Mouse (Mus musculus): ENCODE measurements around the gene Fam184b. TPM values are rescaled to one million over a fixed set of nuclear protein-coding genes. Genes with fewer than 3 reads are reported as not detected.

Fam184b gene
- total and polyA plus RNA-seq, 3 experiments = not detected

GRCm38 (mm10) chr5:45675032-45675431 lies 35.6 kb upstream of the Fam184b start:
- peak; percentile 58 for TF ChIP-seq IRF4 (IDR thresholded peaks at IDR 0.05; ENCODE audit: low read depth, low read length)
- no peak for TF ChIP-seq MXI1 (IDR thresholded peaks at IDR 0.05; ENCODE audit: low read depth, low read length)
- no peak for TF ChIP-seq ETS1 (conservative IDR thresholded peaks at IDR 0.05; ENCODE audit: low read depth, low read length)
- Histone ChIP-seq H3K4me1 (ENCODE audit: control insufficient read depth in 1 of 2, insufficient read depth in 2 of 2) (peaks cover 5 to 55% of the 10 kb centered on the region in 2 experiments), H3K79me2 (replicated peaks; ENCODE audit: control insufficient read depth, extremely low read depth, insufficient read depth, poor library complexity, severe bottlenecking) (peaks cover 28% of the 10 kb centered on the region), H3K9me3 (replicated peaks; ENCODE audit: low read length) (no peaks in the 10 kb centered on the region), H3K27me3 (replicated peaks) (no peaks in the 10 kb centered on the region), H3K4me3 (replicated peaks in 1 of 3; ENCODE audit: low read depth in 2 of 3, low read length in 2 of 3, poor library complexity in 1 of 3) (peak overlapping the region in 1 of 3 experiments; percentile 10), H3K4me2 (ENCODE audit: insufficient read depth, low read depth, poor library complexity, severe bottlenecking) (peak overlapping the region; percentile 61; the same call in 1 of the 2 replicates), H3K9ac (ENCODE audit: insufficient read depth, low read depth) (0 out of 2 replicates have a peak overlapping the region, but pooled peaks have one; percentile 26), H3K27ac (ENCODE audit: insufficient read depth, low read depth) (peak overlapping the region; percentile 14; the same call in 1 of the 2 replicates), H3K36me3 (replicated peaks in 1 of 2; ENCODE audit: control insufficient read depth in 1 of 2, insufficient read depth in 1 of 2, low read length in 1 of 2) (peaks cover 9 to 37% of the 10 kb centered on the region in 2 experiments)
- DNase-seq (ENCODE audit: extremely low read depth) = no peak
- dilution Hi-C loops (cut with MboI; ENCODE audit: extremely low pct_ligation_motif_present, extremely low pct_unique_long_range_greater_than_20kb, low sequenced_read_pairs) (no loop called here), in situ Hi-C loops (cut with MboI; ENCODE audit: low pct_ligation_motif_present, low pct_unique_long_range_greater_than_20kb, low sequenced_read_pairs) (no loop called here)

GRCm38 (mm10) chr5:45670894-45671494 lies 31.6 kb upstream of the Fam184b start:
- H3K27ac ChIP-seq (ENCODE audit: insufficient read depth, low read depth) = no peak overlapping the region
- in situ Hi-C loops (cut with MboI; ENCODE audit: low pct_ligation_motif_present, low pct_unique_long_range_greater_than_20kb, low sequenced_read_pairs) = no loop called here
- peak overlapping the region; percentile 85 for H3K9ac ChIP-seq (ENCODE audit: insufficient read depth, low read depth)
- H3K4me3 ChIP-seq (replicated peaks in 1 of 3; ENCODE audit: low read depth in 2 of 3, low read length in 2 of 3, poor library complexity in 1 of 3) = peak overlapping the region; percentile 64 to 94 (median 90)
- dilution Hi-C loops (cut with MboI; ENCODE audit: extremely low pct_ligation_motif_present, extremely low pct_unique_long_range_greater_than_20kb, low sequenced_read_pairs) = no loop called here
- peaks cover 24% of the 10 kb centered on the region for H3K79me2 ChIP-seq (replicated peaks; ENCODE audit: control insufficient read depth, extremely low read depth, insufficient read depth, poor library complexity, severe bottlenecking)
- no peaks in the 10 kb centered on the region for H3K27me3 ChIP-seq (replicated peaks)
- TF ChIP-seq POLR2AphosphoS2 (IDR thresholded peaks at IDR 0.05; ENCODE audit: low read depth, low read length) (no peak), TCF12 (IDR thresholded peaks at IDR 0.05; ENCODE audit: low read depth, low read length) (no peak), SIN3A (IDR thresholded peaks at IDR 0.05; ENCODE audit: low read length) (no peak), ZNF384 (IDR thresholded peaks at IDR 0.05; ENCODE audit: low read depth, low read length) (no peak), MEF2A (IDR thresholded peaks at IDR 0.05; ENCODE audit: borderline replicate concordance, low read depth, low read length) (no peak)
- H3K9me3 ChIP-seq (replicated peaks; ENCODE audit: low read length) = no peaks in the 10 kb centered on the region
- peak overlapping the region; percentile 87 for H3K4me2 ChIP-seq (ENCODE audit: insufficient read depth, low read depth, poor library complexity, severe bottlenecking)
- peaks cover 0 to 29% of the 10 kb centered on the region in 2 experiments; a peak in 2 of 4 replicates for H3K4me1 ChIP-seq (ENCODE audit: control insufficient read depth in 1 of 2, insufficient read depth in 2 of 2)
- peaks cover 3 to 17% of the 10 kb centered on the region in 2 experiments for H3K36me3 ChIP-seq (replicated peaks in 1 of 2; ENCODE audit: control insufficient read depth in 1 of 2, insufficient read depth in 1 of 2, low read length in 1 of 2)
- no peak for DNase-seq (ENCODE audit: extremely low read depth)

GRCm38 (mm10) chr5:45670280-45670670 lies 30.9 kb upstream of the Fam184b start:
- in situ Hi-C loops (cut with MboI; ENCODE audit: low pct_ligation_motif_present, low pct_unique_long_range_greater_than_20kb, low sequenced_read_pairs) (no loop called here), dilution Hi-C loops (cut with MboI; ENCODE audit: extremely low pct_ligation_motif_present, extremely low pct_unique_long_range_greater_than_20kb, low sequenced_read_pairs) (no loop called here)
- H3K4me2 ChIP-seq (ENCODE audit: insufficient read depth, low read depth, poor library complexity, severe bottlenecking) = peak overlapping the region; percentile 11; the same call in 1 of the 2 replicates
- DNase-seq (ENCODE audit: extremely low read depth) = no peak
- H3K36me3 ChIP-seq (replicated peaks in 1 of 2; ENCODE audit: control insufficient read depth in 1 of 2, insufficient read depth in 1 of 2, low read length in 1 of 2) = peaks cover 0 to 10% of the 10 kb centered on the region in 2 experiments
- peak overlapping the region; percentile 90 to 94 (median 90) for H3K4me3 ChIP-seq (replicated peaks in 1 of 3; ENCODE audit: low read depth in 2 of 3, low read length in 2 of 3, poor library complexity in 1 of 3)
- H3K4me1 ChIP-seq (ENCODE audit: control insufficient read depth in 1 of 2, insufficient read depth in 2 of 2) = peaks cover 0 to 22% of the 10 kb centered on the region in 2 experiments; a peak in 2 of 4 replicates
- H3K27ac ChIP-seq (ENCODE audit: insufficient read depth, low read depth) = peak overlapping the region; percentile 90
- H3K79me2 ChIP-seq (replicated peaks; ENCODE audit: control insufficient read depth, extremely low read depth, insufficient read depth, poor library complexity, severe bottlenecking) = peaks cover 22% of the 10 kb centered on the region
- H3K9ac ChIP-seq (ENCODE audit: insufficient read depth, low read depth) = peak overlapping the region; percentile 85
- H3K9me3 ChIP-seq (replicated peaks; ENCODE audit: low read length) = no peaks in the 10 kb centered on the region
- TF ChIP-seq RAD21 (IDR thresholded peaks at IDR 0.05; ENCODE audit: low read depth, low read length) = no peak
- no peak for TF ChIP-seq EP300 (IDR thresholded peaks at IDR 0.05; ENCODE audit: low read length)
- no peak for TF ChIP-seq ZMIZ1 (IDR thresholded peaks at IDR 0.05; ENCODE audit: low read depth, low read length)
- TF ChIP-seq CHD1 (IDR thresholded peaks at IDR 0.05; ENCODE audit: low read depth, low read length) = peak; percentile 68; the same call in 1 of the 2 replicates
- H3K27me3 ChIP-seq (replicated peaks) = no peaks in the 10 kb centered on the region
